Mouse (Mus musculus) intestine, postnatal 0 days (tissue): Measurements from ENCODE around the gene Cdc6. TPM values are rescaled to one million over a fixed set of nuclear protein-coding genes. Genes with fewer than 3 reads are reported as not detected.

ENCODE experiments used
- ATAC-seq: fragments of 200-750 bp; cut with Nextera tagmentation; 2 replicates; pipeline ENCODE4 v1.8.0; 2017; ENCODE audit warnings: mild to moderate bottlenecking, moderate TSS enrichment, moderate library complexity
- H3K27ac ChIP-seq: fragments of 300-500 bp; sonication (generic); 2 replicates; pipeline ENCODE4 v1.5.1; 2014; ENCODE audit warnings: mild to moderate bottlenecking, low read depth, low read length, moderate library complexity
- H3K27me3 ChIP-seq: fragments of 300-500 bp; sonication (generic); replicated peaks from 2 replicates; pipeline ENCODE4 v1.6.1; 2014; ENCODE audit warnings: low read length, mixed read lengths; ENCODE audit not compliant: control insufficient read depth, insufficient read depth
- H3K36me3 ChIP-seq: fragments of 300-500 bp; sonication (generic); 2 replicates; pipeline ENCODE4 v1.6.1; 2014; ENCODE audit warnings: mild to moderate bottlenecking, moderate library complexity; ENCODE audit not compliant: control insufficient read depth, insufficient read depth
- H3K4me1 ChIP-seq: fragments of 300-500 bp; sonication (generic); replicated peaks from 2 replicates; pipeline ENCODE4 v1.6.1; 2014; ENCODE audit warnings: antibody characterized with exemption, low read length, mixed read lengths; ENCODE audit not compliant: control insufficient read depth, insufficient read depth
- H3K4me2 ChIP-seq: fragments of 300-500 bp; sonication (generic); replicated peaks from 2 replicates; pipeline ENCODE4 v1.6.1; 2014; ENCODE audit warnings: low read depth, mild to moderate bottlenecking, moderate library complexity
- H3K4me3 ChIP-seq: fragments of 300-500 bp; sonication (generic); 2 replicates; pipeline ENCODE4 v1.5.1; 2014; ENCODE audit warnings: low read depth, low read length
- H3K9ac ChIP-seq: fragments of 300-500 bp; sonication (generic); 2 replicates; pipeline ENCODE4 v1.6.1; 2014; ENCODE audit warnings: mild to moderate bottlenecking, low read depth, low read length
- H3K9me3 ChIP-seq: fragments of 300-500 bp; sonication (generic); 2 replicates; pipeline ENCODE4 v1.6.1; 2016; ENCODE audit warnings: mixed run types; ENCODE audit not compliant: control insufficient read depth
- CTCF ChIP-seq: sonication (generic); IDR thresholded peaks from 2 replicates; pipeline ENCODE4 v1.5.1; 2016; ENCODE audit warnings: low read depth, mild to moderate bottlenecking, control low read depth, antibody characterized with exemption, moderate library complexity
- WGBS: fragments of 180-500 bp; shearing (Covaris S2); extraction: QIAGEN DNeasy Blood & Tissue Kit; methylation state at CpG from one replicate; pipeline ENCODE4 v1.1.7; 2014; 5-methylcytosine and 5-hydroxymethylcytosine counted together
- polyA plus RNA-seq: library from polyadenylated mRNA; unstranded; fragments of >200 nt; fragmentation: Nextera tagmentation; extraction: Ambion mirVana; gene quantifications from 2 replicates; pipeline ENCODE4 v1.2.1, GENCODE M21; 2015

Gene Cdc6
- 4.0 and 4.5 TPM in 2 replicates for polyA plus RNA-seq

- Histone ChIP-seq H3K27me3 (no peaks in the 10 kb centered on the region), H3K4me3 (peak within 1 kb of the TSS; percentile 56), H3K4me2 (peak within 1 kb of the TSS; percentile 92), H3K27ac (peak within 1 kb of the TSS; percentile 77), H3K36me3 (peaks cover 2% of the 10 kb centered on the region; the same call in 1 of the 2 replicates), H3K4me1 (peaks cover 4% of the 10 kb centered on the region; the same call in 1 of the 2 replicates), H3K9me3 (no peaks in the 10 kb centered on the region), H3K9ac (peak within 1 kb of the TSS; percentile 18; the same call in 1 of the 2 replicates)
- under 1% methylated on average over 49 of the region's 49 CpGs for WGBS
- TF ChIP-seq CTCF = no peak
- peak; percentile 87 for ATAC-seq
These were observed at the start of gene Cdc6 for GRCm38 (mm10) chr11:98907437-98908173. TSS of gene Cdc6 (plus strand) at chr11:98907801.

- peak; percentile 57 for ATAC-seq
- Histone ChIP-seq H3K4me1 (0 out of 2 replicates have a peak, but pooled peaks cover 2% of the 10 kb centered on the region), H3K36me3 (no peaks in the 10 kb centered on the region), H3K4me3 (no peak overlapping the region), H3K27ac (no peak overlapping the region), H3K27me3 (no peaks in the 10 kb centered on the region), H3K4me2 (0 out of 2 replicates have a peak overlapping the region, but pooled peaks have one; percentile 9), H3K9ac (no peak overlapping the region), H3K9me3 (no peaks in the 10 kb centered on the region)
- peak; percentile 87 for TF ChIP-seq CTCF
- 35% methylated on average over 14 of the region's 14 CpGs for WGBS
These were observed 48.6 kb upstream of the Cdc6 start for GRCm38 (mm10) chr11:98858759-98859731.

- ATAC-seq = peak; percentile 88
- TF ChIP-seq CTCF = peak; percentile 90
- 5% methylated on average over 41 of the region's 41 CpGs for WGBS
- Histone ChIP-seq H3K4me3 (peak within 1 kb of the TSS; percentile 80), H3K27me3 (no peaks in the 10 kb centered on the region), H3K4me2 (peak within 1 kb of the TSS; percentile 78), H3K9ac (peak within 1 kb of the TSS; percentile 91), H3K4me1 (no peaks in the 10 kb centered on the region), H3K27ac (peak within 1 kb of the TSS; percentile 85), H3K36me3 (peaks cover 12% of the 10 kb centered on the region), H3K9me3 (no peaks in the 10 kb centered on the region)
These were observed 44.4 kb upstream of the Cdc6 start, which contains the start of gene Wipf2 for GRCm38 (mm10) chr11:98863028-98863750. TSS of gene Wipf2 (plus strand) at chr11:98863638.

GRCm38 (mm10) chr11:98863751-98864429 lies 43.7 kb upstream of the Cdc6 start:
- H3K27ac ChIP-seq = peak overlapping the region; percentile 85
- WGBS = under 1% methylated on average over 37 of the region's 39 CpGs
- peak overlapping the region; percentile 91 for H3K9ac ChIP-seq
- H3K4me1 ChIP-seq = no peaks in the 10 kb centered on the region
- H3K9me3 ChIP-seq = no peaks in the 10 kb centered on the region
- TF ChIP-seq CTCF = no peak
- H3K27me3 ChIP-seq = no peaks in the 10 kb centered on the region
- ATAC-seq = peak; percentile 60
- H3K4me3 ChIP-seq = peak overlapping the region; percentile 80
- H3K36me3 ChIP-seq = peaks cover 12% of the 10 kb centered on the region
- peak overlapping the region; percentile 78 for H3K4me2 ChIP-seq

DNA sequence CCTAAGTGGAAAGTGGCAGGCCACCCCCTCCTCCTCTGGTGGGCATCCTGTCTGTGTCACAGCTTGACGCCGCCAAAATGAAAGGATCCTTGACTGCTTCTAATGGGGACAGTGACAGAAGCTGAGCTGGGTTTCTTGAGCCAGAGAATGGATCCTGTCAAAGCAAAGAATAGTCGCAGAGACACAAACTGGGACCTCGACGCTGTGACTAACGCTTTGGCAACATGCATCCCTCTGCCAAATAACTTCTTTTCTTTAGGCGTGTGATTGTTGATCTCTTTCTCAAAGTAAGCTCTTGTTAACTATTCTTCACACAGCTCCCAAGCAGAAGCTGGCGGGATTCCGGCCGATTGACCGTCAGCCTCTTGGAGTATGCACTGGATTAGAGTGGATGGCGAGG lies 40.3 kb upstream of the Cdc6 start:
- no peak overlapping the region for H3K4me2 ChIP-seq
- no peak overlapping the region for H3K9ac ChIP-seq
- H3K27me3 ChIP-seq = no peaks in the 10 kb centered on the region
- H3K27ac ChIP-seq = no peak overlapping the region
- H3K4me3 ChIP-seq = no peak overlapping the region
- 91% methylated on average over 12 of the region's 12 CpGs for WGBS
- ATAC-seq = no peak
- H3K9me3 ChIP-seq = no peaks in the 10 kb centered on the region
- no peaks in the 10 kb centered on the region for H3K4me1 ChIP-seq
- TF ChIP-seq CTCF = no peak
- H3K36me3 ChIP-seq = peaks cover 23% of the 10 kb centered on the region
